Mouse (Mus musculus): Measurements from ENCODE around the gene Zfp30. TPM values are rescaled to one million over a fixed set of nuclear protein-coding genes. Genes with fewer than 3 reads are reported as not detected.
A peak's percentile ranks its signal among the peaks of the same experiment; 100 is the strongest.

Gene Zfp30
- polyA plus RNA-seq (2016; fragmentation: Nextera tagmentation; extraction: Ambion mirVana), result 11.6 and 11.8 TPM in 2 replicates

- peaks cover 16% of the 10 kb centered on the region for H3K4me1 ChIP-seq
- H3K9me3 ChIP-seq, result no peaks in the 10 kb centered on the region
- peak within 1 kb of the TSS; percentile 90 for H3K9ac ChIP-seq
- H3K36me3 ChIP-seq (replicated peaks), result peaks cover 30% of the 10 kb centered on the region
- peak within 1 kb of the TSS; percentile 83 for H3K4me2 ChIP-seq
- WGBS, result under 1% methylated on average over 45 of the region's 45 CpGs
- peak within 1 kb of the TSS; percentile 82 for H3K4me3 ChIP-seq (replicated peaks)
- peak within 1 kb of the TSS; percentile 91 for H3K27ac ChIP-seq
- ATAC-seq (ENCODE audit: low FRiP score), result peak; percentile 97
- H3K27me3 ChIP-seq, result no peaks in the 10 kb centered on the region
Measured at GRCm38 (mm10) chr7:29783871-29784551, at the start of gene Zfp30. Gene Zfp30, plus strand, starts transcription at chr7:29783998.

- Histone ChIP-seq H3K9ac (no peak overlapping the region), H3K36me3 (replicated peaks) (no peaks in the 10 kb centered on the region), H3K4me1 (no peaks in the 10 kb centered on the region), H3K27ac (no peak overlapping the region), H3K9me3 (no peaks in the 10 kb centered on the region), H3K4me2 (no peak overlapping the region), H3K4me3 (replicated peaks) (no peak overlapping the region), H3K27me3 (no peaks in the 10 kb centered on the region)
- no peak for ATAC-seq (ENCODE audit: low FRiP score)
- 81% methylated on average over 3 of the region's 3 CpGs for WGBS
Measured at GRCm38 (mm10) chr7:29742258-29742657, 41.5 kb upstream of the Zfp30 start.

- H3K4me2 ChIP-seq, result no peak overlapping the region
- H3K36me3 ChIP-seq (replicated peaks), result no peaks in the 10 kb centered on the region
- 0 out of 2 replicates have a peak, but pooled peaks cover 4% of the 10 kb centered on the region for H3K9me3 ChIP-seq
- no peak overlapping the region for H3K4me3 ChIP-seq (replicated peaks)
- H3K27ac ChIP-seq, result no peak overlapping the region
- 88% methylated on average over 5 of the region's 5 CpGs for WGBS
- H3K4me1 ChIP-seq, result no peaks in the 10 kb centered on the region
- ATAC-seq (ENCODE audit: low FRiP score), result no peak
- H3K9ac ChIP-seq, result no peak overlapping the region
- no peaks in the 10 kb centered on the region for H3K27me3 ChIP-seq
Measured at GRCm38 (mm10) chr7:29760476-29760875, 23.3 kb upstream of the Zfp30 start.

- WGBS, result 79% methylated on average over 7 of the region's 7 CpGs
- no peaks in the 10 kb centered on the region for H3K36me3 ChIP-seq (replicated peaks)
- H3K27ac ChIP-seq, result no peak overlapping the region
- H3K4me1 ChIP-seq, result peaks cover 17% of the 10 kb centered on the region
- no peaks in the 10 kb centered on the region for H3K9me3 ChIP-seq
- H3K4me3 ChIP-seq (replicated peaks), result no peak overlapping the region
- H3K4me2 ChIP-seq, result no peak overlapping the region
- H3K9ac ChIP-seq, result no peak overlapping the region
- no peak for ATAC-seq (ENCODE audit: low FRiP score)
- H3K27me3 ChIP-seq, result no peaks in the 10 kb centered on the region
Measured at GRCm38 (mm10) chr7:29764702-29765101, 19.1 kb upstream of the Zfp30 start.

GRCm38 (mm10) chr7:29767058-29767686 lies 16.6 kb upstream of the Zfp30 start:
- Histone ChIP-seq H3K9ac (peak overlapping the region; percentile 56), H3K9me3 (no peaks in the 10 kb centered on the region), H3K4me1 (peaks cover 20% of the 10 kb centered on the region), H3K4me2 (peak overlapping the region; percentile 75), H3K27me3 (no peaks in the 10 kb centered on the region), H3K27ac (peak overlapping the region; percentile 51), H3K36me3 (replicated peaks) (peaks cover 8% of the 10 kb centered on the region), H3K4me3 (replicated peaks) (peak overlapping the region; percentile 73)
- peak; percentile 67 for ATAC-seq (ENCODE audit: low FRiP score)
- WGBS, result 3% methylated on average over 15 of the region's 15 CpGs

GRCm38 (mm10) chr7:29768090-29768900 lies 15.5 kb upstream of the Zfp30 start, which contains the start of gene Zfp84:
Gene Zfp84, plus strand, starts transcription at chr7:29768552.
- Histone ChIP-seq H3K9ac (peak within 1 kb of the TSS; percentile 67), H3K27ac (peak within 1 kb of the TSS; percentile 65; the same call in 1 of the 2 replicates), H3K4me3 (replicated peaks) (peak within 1 kb of the TSS; percentile 73), H3K9me3 (no peaks in the 10 kb centered on the region), H3K4me1 (peaks cover 20% of the 10 kb centered on the region), H3K27me3 (no peaks in the 10 kb centered on the region), H3K36me3 (replicated peaks) (peaks cover 11% of the 10 kb centered on the region), H3K4me2 (peak within 1 kb of the TSS; percentile 75)
- ATAC-seq (ENCODE audit: low FRiP score), result peak; percentile 95
- under 1% methylated on average over 32 of the region's 32 CpGs for WGBS

- WGBS, result 8% methylated on average over 10 of the region's 10 CpGs
- no peaks in the 10 kb centered on the region for H3K9me3 ChIP-seq
- H3K4me1 ChIP-seq, result peaks cover 20% of the 10 kb centered on the region
- H3K27me3 ChIP-seq, result no peaks in the 10 kb centered on the region
- no peak overlapping the region for H3K27ac ChIP-seq
- peak overlapping the region; percentile 73 for H3K4me3 ChIP-seq (replicated peaks)
- peaks cover 18% of the 10 kb centered on the region for H3K36me3 ChIP-seq (replicated peaks)
- H3K4me2 ChIP-seq, result peak overlapping the region; percentile 75
- peak overlapping the region; percentile 67 for H3K9ac ChIP-seq
- no peak for ATAC-seq (ENCODE audit: low FRiP score)
Measured at GRCm38 (mm10) chr7:29768980-29769379, 14.8 kb upstream of the Zfp30 start.

GRCm38 (mm10) chr7:29773503-29773902 lies 10.3 kb upstream of the Zfp30 start:
- no peak overlapping the region for H3K27ac ChIP-seq
- H3K4me3 ChIP-seq (replicated peaks), result no peak overlapping the region
- H3K9me3 ChIP-seq, result no peaks in the 10 kb centered on the region
- WGBS, result 89% methylated on average over 7 of the region's 7 CpGs
- H3K36me3 ChIP-seq (replicated peaks), result peaks cover 61% of the 10 kb centered on the region
- no peak for ATAC-seq (ENCODE audit: low FRiP score)
- H3K9ac ChIP-seq, result no peak overlapping the region
- no peaks in the 10 kb centered on the region for H3K27me3 ChIP-seq
- H3K4me1 ChIP-seq, result peaks cover 11% of the 10 kb centered on the region
- no peak overlapping the region for H3K4me2 ChIP-seq

- H3K27ac ChIP-seq, result no peak overlapping the region
- H3K4me2 ChIP-seq, result no peak overlapping the region
- ATAC-seq (ENCODE audit: low FRiP score), result no peak
- 94% methylated on average over 3 of the region's 3 CpGs for WGBS
- H3K27me3 ChIP-seq, result no peaks in the 10 kb centered on the region
- peaks cover 70% of the 10 kb centered on the region for H3K36me3 ChIP-seq (replicated peaks)
- no peak overlapping the region for H3K9ac ChIP-seq
- H3K4me3 ChIP-seq (replicated peaks), result no peak overlapping the region
- H3K9me3 ChIP-seq, result no peaks in the 10 kb centered on the region
- peaks cover 6% of the 10 kb centered on the region for H3K4me1 ChIP-seq
Measured at GRCm38 (mm10) chr7:29774371-29774770, 9.4 kb upstream of the Zfp30 start.

GRCm38 (mm10) chr7:29776568-29776967 lies 7.2 kb upstream of the Zfp30 start:
- Histone ChIP-seq H3K4me2 (no peak overlapping the region), H3K36me3 (replicated peaks) (peaks cover 69% of the 10 kb centered on the region), H3K27me3 (no peaks in the 10 kb centered on the region), H3K4me3 (replicated peaks) (no peak overlapping the region), H3K4me1 (no peaks in the 10 kb centered on the region), H3K9me3 (no peaks in the 10 kb centered on the region), H3K9ac (no peak overlapping the region), H3K27ac (no peak overlapping the region)
- 96% methylated on average over 19 of the region's 19 CpGs for WGBS
- no peak for ATAC-seq (ENCODE audit: low FRiP score)

- Histone ChIP-seq H3K27ac (no peak overlapping the region), H3K4me2 (no peak overlapping the region), H3K9me3 (no peaks in the 10 kb centered on the region), H3K4me3 (replicated peaks) (no peak overlapping the region), H3K9ac (no peak overlapping the region), H3K36me3 (replicated peaks) (peaks cover 64% of the 10 kb centered on the region), H3K27me3 (no peaks in the 10 kb centered on the region), H3K4me1 (no peaks in the 10 kb centered on the region)
- ATAC-seq (ENCODE audit: low FRiP score), result no peak
- WGBS, result 96% methylated on average over 10 of the region's 10 CpGs
Measured at GRCm38 (mm10) chr7:29777372-29777771, 6.4 kb upstream of the Zfp30 start.

GRCm38 (mm10) chr7:29785023-29785422 lies 1.2 kb downstream of the Zfp30 start:
- Histone ChIP-seq H3K4me2 (peak overlapping the region; percentile 83), H3K27me3 (no peaks in the 10 kb centered on the region), H3K27ac (no peak overlapping the region), H3K4me3 (replicated peaks) (peak overlapping the region; percentile 82), H3K4me1 (peaks cover 16% of the 10 kb centered on the region), H3K36me3 (replicated peaks) (peaks cover 34% of the 10 kb centered on the region), H3K9me3 (no peaks in the 10 kb centered on the region), H3K9ac (peak overlapping the region; percentile 56; the same call in 1 of the 2 replicates)
- no peak for ATAC-seq (ENCODE audit: low FRiP score)
- 61% methylated on average over 8 of the region's 8 CpGs for WGBS
